Comparison of ENCODE assay signal across 11 mouse cellular contexts in genomic region chr7:40310558-40310957, GRCm38 (mm10).
A peak's percentile ranks its signal among the peaks of the same experiment; 100 is the strongest.
DNase-seq lines count a peak whose midpoint lies in the region; TF ChIP-seq lines count a peak whose summit lies in the region.
"Had no signal": no experiment of that assay in that cellular context is flagged by ENCODE, and none has a peak within 500 bp of the region (broad histone marks: within the 10 kb centered on the region; RNA-seq: fewer than 3 reads in every experiment).

No protein-coding gene starts in this region.

- H3K79me2 ChIP-seq in CH12.LX (replicated peaks; ENCODE audit: control insufficient read depth, extremely low read depth, insufficient read depth, poor library complexity, severe bottlenecking): no peaks in the 10 kb centered on the region

- peak; percentile 16 to 59 for DNase-seq in cerebellum, postnatal 14 days
- DNase-seq in cerebellum, adult 11-12 months: no peak
- DNase-seq in layer of hippocampus, adult 2 months (ENCODE audit: low spot score in 2 of 2): no peak
- DNase-seq in layer of hippocampus, adult 9-11 months: no peak
- peak; percentile 21 for DNase-seq in CH12.LX (ENCODE audit: extremely low read depth)
- peak; percentile 32 for DNase-seq in embryo, embryonic 11 days
- DNase-seq in spleen, postnatal 14 days (ENCODE audit: low spot score in 2 of 2): no peak
- no peak for DNase-seq in c-Kit-positive CD71-positive TER-119-positive erythroid progenitor cells, embryonic 14.5 days (ENCODE audit: low spot score)
- DNase-seq: lung, adult 18-20 months had no signal

- no peak overlapping the region for H3K4me2 ChIP-seq in CH12.LX (ENCODE audit: insufficient read depth, low read depth, poor library complexity, severe bottlenecking)
- H3K4me2 ChIP-seq: embryonic facial prominence, embryonic 13.5 days had no signal

- no peaks in the 10 kb centered on the region for H3K9me3 ChIP-seq in CH12.LX (replicated peaks; ENCODE audit: low read length)
- H3K9me3 ChIP-seq: embryonic facial prominence, embryonic 13.5 days had no signal

- in situ Hi-C loops in CH12.LX (cut with MboI; ENCODE audit: low pct_ligation_motif_present, low pct_unique_long_range_greater_than_20kb, low sequenced_read_pairs): loop anchor here (25.0 kb wide), 1 partner anchor 377 kb away; no protein-coding TSS in a partner anchor

- TF ChIP-seq POLR2A in CH12.LX (IDR thresholded peaks at IDR 0.05; ENCODE audit: low read depth, low read length): no peak

- no peak for TF ChIP-seq EP300 in CH12.LX (IDR thresholded peaks at IDR 0.05; ENCODE audit: low read length)

- TF ChIP-seq CTCF in layer of hippocampus, adult 2 months (conservative IDR thresholded peaks at IDR 0.05): peak; percentile 76
- TF ChIP-seq CTCF in CH12.LX (conservative IDR thresholded peaks at IDR 0.05 in 1 of 2, IDR thresholded peaks at IDR 0.05 in 1 of 2; ENCODE audit: low read depth in 2 of 2, low read length in 2 of 2): peak; percentile 51 to 59

- H3K4me1 ChIP-seq in CH12.LX (ENCODE audit: control insufficient read depth in 1 of 2, insufficient read depth in 2 of 2): no peaks in the 10 kb centered on the region
- H3K4me1 ChIP-seq: embryonic facial prominence, embryonic 13.5 days had no signal

- H3K27ac ChIP-seq in layer of hippocampus, adult 2 months: no peak overlapping the region
- no peak overlapping the region for H3K27ac ChIP-seq in CH12.LX (ENCODE audit: insufficient read depth, low read depth)
- H3K27ac ChIP-seq: embryonic facial prominence, embryonic 13.5 days had no signal

- peak; percentile 44 for TF ChIP-seq RAD21 in CH12.LX (IDR thresholded peaks at IDR 0.05; ENCODE audit: low read depth, low read length)

- H3K9ac ChIP-seq in CH12.LX (ENCODE audit: insufficient read depth, low read depth): no peak overlapping the region
- H3K9ac ChIP-seq: embryonic facial prominence, embryonic 13.5 days had no signal

- dilution Hi-C loops in CH12.LX (cut with MboI; ENCODE audit: extremely low pct_ligation_motif_present, extremely low pct_unique_long_range_greater_than_20kb, low sequenced_read_pairs): no loop called here

- no peak overlapping the region for H3K4me3 ChIP-seq in layer of hippocampus, adult 2 months
- H3K4me3 ChIP-seq in CH12.LX (replicated peaks in 1 of 3; ENCODE audit: low read depth in 2 of 3, low read length in 2 of 3, poor library complexity in 1 of 3): no peak overlapping the region
- H3K4me3 ChIP-seq: embryonic facial prominence, embryonic 13.5 days; myocyte had no signal

- no peaks in the 10 kb centered on the region for H3K27me3 ChIP-seq in CH12.LX (replicated peaks)
- H3K27me3 ChIP-seq: embryonic facial prominence, embryonic 13.5 days had no signal

- H3K36me3 ChIP-seq in CH12.LX (replicated peaks in 1 of 2; ENCODE audit: control insufficient read depth in 1 of 2, insufficient read depth in 1 of 2, low read length in 1 of 2): no peaks in the 10 kb centered on the region
- H3K36me3 ChIP-seq: embryonic facial prominence, embryonic 13.5 days had no signal

TF ChIP-seq in CH12.LX, 34 proteins besides CTCF, POLR2A, EP300 and RAD21:
- TF ChIP-seq SMC3 (IDR thresholded peaks at IDR 0.05; ENCODE audit: low read depth, low read length) (peak; percentile 34), UBTF (IDR thresholded peaks at IDR 0.05; ENCODE audit: low read depth, low read length) (no peak)

Comparison
In these comparisons a context has a peak if more than half of its experiments do, and no peak if none do; other contexts are left out.
1. DNase-seq: peak in cerebellum, postnatal 14 days (2 of 2), CH12.LX (single experiment) and embryo, embryonic 11 days (single experiment); none in cerebellum, adult 11-12 months (single experiment), layer of hippocampus, adult 2 months (0 of 2), layer of hippocampus, adult 9-11 months (single experiment), spleen, postnatal 14 days (0 of 2) and c-Kit-positive CD71-positive TER-119-positive erythroid progenitor cells, embryonic 14.5 days (single experiment).